Mouse (Mus musculus) frontal cortex, adult 2 months (tissue): ENCODE measurements at regions not wholly inside any gene's neighbourhood (a gene's known extent, or its start where the extent isn't known, plus 50 kb on each side); places are given as distances from the start of the nearest gene placed in this dataset.
A peak's percentile ranks its signal among the peaks of the same experiment; 100 is the strongest.

Experiments used
- DNase-seq, 2 experiments: peaks; one replicate each; pipeline ENCODE4 v3.0.0; 2022; ENCODE audit warnings: low spot score in 1 of 2; ENCODE audit errors: extremely low spot score in 1 of 2

DNA sequence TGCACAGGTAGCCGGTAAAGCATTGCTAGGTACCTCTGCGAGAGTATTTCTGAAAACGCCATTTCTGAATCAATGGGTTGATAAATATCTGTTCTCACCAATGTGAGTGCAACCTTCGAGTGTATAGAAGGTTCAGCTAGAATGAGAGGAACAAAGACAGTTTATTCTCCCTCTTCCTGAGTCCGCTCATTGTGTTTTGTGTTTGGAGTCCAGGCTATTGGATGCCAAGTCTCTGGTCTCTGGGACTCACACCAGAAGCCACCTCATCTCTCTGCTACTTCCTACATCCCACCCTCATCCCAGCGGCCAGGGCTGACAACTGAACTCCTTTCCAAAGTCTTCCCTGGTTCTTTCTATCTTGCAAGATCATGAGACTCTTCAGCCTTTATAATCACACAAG, 62.7 kb downstream of the Lrrc30 start:
- DNase-seq = no peak

DNA sequence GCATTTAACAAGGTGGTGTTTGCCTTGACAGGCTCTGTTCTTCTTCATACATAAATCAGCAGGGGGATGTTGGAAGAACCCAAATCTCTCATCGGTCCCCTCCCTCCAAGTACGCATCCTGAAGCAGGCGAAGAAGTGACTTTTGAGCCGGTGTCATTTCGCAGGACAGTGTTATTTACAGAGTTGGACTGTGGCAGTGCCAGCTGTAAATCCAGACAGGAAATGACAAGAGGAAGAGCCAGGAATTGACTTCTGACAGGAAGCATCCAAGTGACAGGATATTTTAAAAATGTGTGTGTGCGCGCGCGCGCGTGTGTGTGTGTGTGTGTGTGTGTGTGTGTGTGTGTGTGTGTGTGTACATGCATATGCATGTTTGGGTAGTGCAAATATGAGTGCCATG, 66.3 kb downstream of the Lrrc30 start:
- DNase-seq = no peak

- DNase-seq = no peak
Measured at GRCm38 (mm10) chr17:67565746-67566145, 66.8 kb downstream of the Lrrc30 start.

- DNase-seq = no peak
Measured at GRCm38 (mm10) chr17:67564845-67565244, 67.7 kb downstream of the Lrrc30 start.

DNA sequence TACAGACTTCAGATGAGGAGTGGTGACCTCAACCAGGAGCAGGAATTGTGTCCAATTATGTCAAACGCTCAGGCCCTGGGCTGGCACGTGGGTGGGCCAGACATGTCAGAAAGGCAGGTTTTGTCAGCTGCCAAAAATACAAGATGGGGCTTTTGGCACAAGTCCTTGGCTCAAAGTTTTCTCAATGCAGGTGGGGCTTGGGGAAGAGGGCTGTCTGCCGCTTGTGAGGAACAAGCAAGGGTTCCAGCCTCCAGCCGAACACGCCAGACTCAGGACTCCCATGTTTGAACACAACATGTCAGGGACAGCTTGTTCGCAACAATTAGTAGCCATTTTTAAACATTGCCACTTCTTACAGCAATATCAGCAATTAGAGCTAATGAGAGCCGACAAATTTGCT, 69.5 kb downstream of the Lrrc30 start:
- DNase-seq = no peak

- peak in 1 of 2 experiments; percentile 2 for DNase-seq
Measured at GRCm38 (mm10) chr17:67561802-67562201, 70.7 kb downstream of the Lrrc30 start.

DNA sequence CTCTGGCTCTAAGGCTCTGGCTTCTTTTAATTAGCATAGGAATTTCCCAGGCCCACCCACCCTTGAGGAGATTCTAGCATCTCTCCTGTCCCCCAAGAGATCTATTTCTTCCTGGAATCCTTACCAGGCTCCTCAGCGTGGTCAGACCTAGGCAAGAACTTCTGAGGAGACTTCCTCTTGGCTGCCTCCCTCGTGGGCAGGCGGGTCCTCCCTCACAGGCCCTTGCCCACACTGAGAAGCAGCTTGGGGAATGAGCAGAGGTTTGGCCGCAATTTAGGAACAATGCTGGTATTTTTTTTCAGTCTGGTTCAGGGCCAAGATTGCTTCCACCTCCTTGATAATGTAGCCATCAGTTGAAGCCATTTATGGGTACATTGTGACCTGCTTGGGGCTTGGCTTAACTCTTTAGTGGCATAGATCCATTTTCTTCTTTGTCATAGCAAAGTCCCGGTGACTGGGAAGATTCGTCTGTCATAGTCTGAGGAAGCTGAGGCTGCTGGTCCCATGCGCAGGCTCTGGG, 75.1 kb downstream of the Lrrc30 start:
- no peak for DNase-seq

DNA sequence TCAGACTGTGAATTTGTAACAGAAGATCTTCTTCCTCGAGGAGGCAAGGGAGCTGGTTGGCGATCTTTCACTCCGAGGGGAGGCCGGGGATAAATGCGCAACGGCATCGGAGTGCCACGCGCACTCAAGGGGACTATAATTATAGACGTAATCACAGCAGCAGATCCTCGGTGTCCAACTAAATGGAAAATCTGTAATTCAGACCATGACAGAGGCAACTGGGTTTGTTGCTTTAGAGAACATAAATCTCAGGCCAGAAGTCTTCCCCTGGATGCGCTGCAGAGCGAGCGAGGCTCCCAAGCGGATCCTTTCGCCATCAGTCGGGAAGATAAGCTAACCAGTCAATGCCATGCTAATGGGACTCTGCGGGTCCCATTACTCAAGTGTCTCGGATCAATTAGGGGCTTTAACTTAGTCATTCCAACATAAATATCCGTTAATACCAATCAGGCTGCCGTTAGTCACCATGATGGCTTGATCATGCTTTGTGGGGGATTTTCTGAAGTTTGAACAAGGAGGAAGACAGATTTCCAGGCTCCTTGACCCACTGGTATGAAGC, 79.9 kb downstream of the Lrrc30 start:
- no peak for DNase-seq

- no peak for DNase-seq
Measured at GRCm38 (mm10) chr17:67548966-67549700, 83.4 kb downstream of the Lrrc30 start.

DNA sequence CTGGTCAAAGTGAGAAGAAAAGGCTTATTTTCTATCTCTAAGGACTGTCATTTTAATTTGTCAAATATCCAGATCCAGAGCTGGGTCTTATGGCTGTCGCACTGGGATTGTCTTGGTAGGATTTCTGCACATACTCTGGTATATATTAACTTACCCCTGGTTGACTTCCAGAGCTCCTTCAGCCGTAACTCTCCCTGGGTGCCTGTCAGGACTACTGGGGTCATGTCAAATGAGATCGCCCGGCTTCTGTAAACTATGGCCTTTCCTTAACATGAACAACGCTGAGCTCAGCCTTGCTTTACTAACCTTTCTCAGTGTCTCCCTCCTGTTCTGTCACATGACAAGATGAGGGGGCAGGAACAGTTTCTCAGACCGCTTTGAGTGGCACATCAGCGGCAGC, 88.1 kb downstream of the Lrrc30 start:
- DNase-seq = no peak

- no peak for DNase-seq
Measured at GRCm38 (mm10) chr17:67532331-67532730, 100.2 kb downstream of the Lrrc30 start.

DNA sequence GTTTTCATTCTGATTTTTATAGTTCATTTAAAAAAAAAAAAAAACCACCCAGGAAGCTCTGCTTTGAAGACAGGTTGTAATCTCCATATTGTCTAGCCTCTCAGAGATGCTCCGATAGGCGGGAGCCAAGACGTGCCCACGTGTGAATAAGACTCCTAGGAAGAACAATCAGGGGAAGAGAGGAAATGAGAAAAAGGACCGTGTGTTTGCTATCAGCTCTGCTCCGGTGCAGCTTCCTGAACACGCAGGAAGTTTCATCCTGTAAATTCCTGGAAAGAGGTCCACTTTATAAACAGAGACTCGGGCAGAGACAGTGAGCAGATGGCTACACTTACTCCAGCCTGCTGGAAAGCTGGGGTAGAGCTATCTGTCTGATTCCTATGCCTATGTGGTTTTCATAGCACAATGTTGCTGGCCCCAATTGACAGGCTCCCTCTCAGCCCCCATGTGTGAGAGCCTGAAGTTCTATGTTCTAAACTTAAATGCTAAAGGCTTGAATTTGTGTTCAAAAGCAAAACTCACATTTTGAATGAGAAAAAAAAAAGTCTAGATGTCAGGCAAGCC, 111.6 kb downstream of the Lrrc30 start:
- peak in 1 of 2 experiments; percentile 6 for DNase-seq

GRCm38 (mm10) chr17:67515601-67516147, 116.8 kb downstream of the Lrrc30 start:
- DNase-seq = no peak

DNA sequence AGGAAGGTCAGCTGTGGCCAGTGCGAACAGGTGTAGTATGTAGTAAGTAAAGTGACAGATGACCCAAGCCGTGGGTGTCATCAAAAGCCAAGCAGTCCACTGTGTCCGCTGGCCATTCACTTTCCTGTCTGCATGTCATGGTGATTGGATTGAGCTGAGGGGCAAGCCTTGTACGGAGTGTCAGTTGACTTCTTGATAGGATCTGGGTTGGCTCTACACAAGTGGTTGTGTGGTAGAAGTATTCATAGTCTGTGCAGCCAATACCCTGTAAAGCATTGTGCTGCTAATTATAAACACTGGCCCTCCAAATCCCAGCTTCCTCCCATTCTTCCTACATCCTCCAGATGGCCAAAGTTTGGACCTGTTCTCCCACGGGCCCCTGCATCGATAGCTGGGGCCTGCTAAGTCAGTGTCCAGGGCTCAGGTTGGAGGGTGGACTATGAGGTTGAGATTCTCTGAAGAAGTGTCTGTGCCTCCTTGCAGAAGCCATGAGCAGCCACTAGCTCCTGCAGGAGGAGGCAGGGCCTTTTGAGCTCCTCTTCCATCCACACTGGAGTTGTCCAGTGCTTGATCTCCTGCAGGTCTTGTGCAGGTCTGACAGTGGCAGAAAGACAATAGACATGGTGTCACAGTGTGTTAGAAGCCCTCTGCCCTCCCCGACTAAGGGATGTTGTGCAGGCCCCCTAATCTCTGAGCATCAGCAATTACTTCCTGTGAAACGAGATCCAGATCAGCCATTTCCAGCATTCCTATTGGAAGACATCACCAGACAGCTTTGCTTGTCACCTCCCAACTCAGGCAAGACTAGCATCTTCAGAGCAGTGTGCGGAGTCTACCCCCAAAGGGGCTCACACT, 117.9 kb downstream of the Lrrc30 start:
- DNase-seq = no peak

GRCm38 (mm10) chr17:67512699-67513450, 119.6 kb downstream of the Lrrc30 start:
- no peak for DNase-seq

DNA sequence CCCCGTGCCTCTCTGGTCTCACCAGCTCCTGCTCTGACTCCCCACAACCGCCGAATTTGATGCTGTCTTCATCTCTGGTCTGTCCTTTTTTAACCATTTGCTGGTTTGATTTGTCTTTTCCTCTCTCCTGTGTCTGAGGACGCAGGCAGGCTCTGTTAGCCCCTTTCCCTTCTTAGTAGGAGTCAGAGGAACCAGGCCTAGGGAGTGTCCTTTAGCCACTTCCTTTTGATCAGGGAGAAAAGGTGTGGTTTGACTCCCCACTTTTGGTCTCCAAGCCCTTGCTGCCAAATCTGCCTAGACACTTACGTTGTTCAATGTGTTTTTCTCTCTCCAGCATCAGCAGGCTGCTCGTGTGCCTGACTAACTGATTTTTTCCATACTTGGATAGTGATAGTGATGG, 120.5 kb downstream of the Lrrc30 start:
- no peak for DNase-seq

DNA sequence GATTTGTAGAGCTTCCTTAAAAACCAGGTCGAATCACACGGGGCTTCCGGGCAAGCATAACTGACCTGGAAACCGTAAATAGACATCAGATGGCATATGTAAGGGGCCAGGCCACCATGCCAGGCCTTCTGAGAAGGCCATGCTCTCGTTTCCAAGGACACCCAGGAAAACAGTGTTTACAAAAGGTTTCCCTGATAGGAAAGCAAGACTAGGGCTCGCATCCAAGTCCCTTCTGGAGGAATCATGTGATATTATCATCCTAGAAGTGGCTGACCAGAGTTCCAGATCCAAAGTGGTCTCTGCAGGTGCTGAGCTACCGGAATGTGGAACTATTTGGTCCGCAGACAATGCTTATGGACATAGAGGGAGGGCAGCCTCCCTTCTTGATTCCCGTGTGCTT, 122.6 kb downstream of the Lrrc30 start:
- no peak for DNase-seq

GRCm38 (mm10) chr17:67509091-67509618, 123.4 kb downstream of the Lrrc30 start:
- peak in 1 of 2 experiments; percentile 3 for DNase-seq

- no peak for DNase-seq
Measured at GRCm38 (mm10) chr17:67508353-67508752, 124.2 kb downstream of the Lrrc30 start.

GRCm38 (mm10) chr17:67506466-67506865, 126.1 kb downstream of the Lrrc30 start:
- DNase-seq = no peak
